Mouse (Mus musculus) left cerebral cortex, adult 2 months (tissue): ENCODE results near the gene Serpini1. TPM values are rescaled to one million over a fixed set of nuclear protein-coding genes. Genes with fewer than 3 reads are reported as not detected.
A peak's percentile ranks its signal among the peaks of the same experiment; 100 is the strongest.

ENCODE experiments used
- DNase-seq, 2 experiments: peaks; one replicate each; pipeline ENCODE4 v3.0.0; 2021 to 2022; ENCODE audit warnings: low spot score in 2 of 2, mixed read lengths in 1 of 2; ENCODE audit errors: extremely low spot score in 1 of 2
- H3K27ac ChIP-seq: fragments of 200-600 bp; 2 replicates; pipeline ENCODE4 v1.8.1; 2022
- H3K4me3 ChIP-seq: fragments of 200-600 bp; 2 replicates; pipeline ENCODE4 v1.8.1; 2022
- CTCF ChIP-seq: fragments of 200-600 bp; IDR thresholded peaks from 2 replicates; pipeline ENCODE4 v1.8.1; 2022; ENCODE audit warnings: antibody characterized with exemption, mild to moderate bottlenecking, moderate library complexity
- intact Hi-C: fragments of 180-260 bp; cut with DNase I; formaldehyde crosslinking; loops from one replicate; pipeline ENCODE4 v1.15.1; 2025
- long read RNA-seq, 2 experiments: library from polyadenylated mRNA; stranded (forward); transcript quantifications; one replicate each; pipeline ENCODE4 v2.0.0; 2021; ENCODE audit warnings: borderline mapping rate in 2 of 2
- total RNA-seq, 2 experiments: library from RNA; stranded (reverse); gene quantifications; 2 replicates each; pipeline ENCODE4 v1.2.3; 2021

The Serpini1 gene
- 100 to 1,000 TPM; 242 to 289 TPM for total RNA-seq
- long read RNA-seq, experiment 1, full-length matches to known transcripts = 350 of 398 reads
- long read RNA-seq, experiment 1, partial matches to known transcripts = 11 of 398 reads
- long read RNA-seq, experiment 1, other reads (novel, unspliced or antisense) = 37 of 398 reads
- long read RNA-seq, experiment 2, full-length matches to known transcripts = 191 of 218 reads
- long read RNA-seq, experiment 2, partial matches to known transcripts = 4 of 218 reads
- long read RNA-seq, experiment 2, other reads (novel, unspliced or antisense) = 23 of 218 reads

DNA sequence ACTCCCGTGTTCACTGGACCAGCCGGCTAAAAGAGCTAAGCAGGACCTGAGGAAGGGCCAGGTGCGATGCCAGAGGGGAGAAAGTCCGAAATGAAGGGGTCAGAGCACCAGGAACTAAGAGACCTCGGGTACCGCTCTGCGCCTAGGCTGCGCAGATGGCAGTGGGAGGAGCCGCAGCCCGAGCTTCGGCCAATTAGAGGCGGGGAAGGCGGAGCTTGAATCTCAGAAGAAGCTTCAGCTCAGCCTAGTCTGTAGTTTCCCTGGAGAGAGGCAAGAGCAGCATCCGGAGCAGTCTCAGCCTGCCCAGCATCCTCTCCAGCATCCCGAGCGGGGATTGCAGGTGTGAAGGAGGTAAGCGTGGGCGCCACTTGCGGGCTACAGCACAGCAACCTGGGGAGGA, at the start of gene Serpini1:
TSS of gene Serpini1 (plus strand) at position 256 of the 400 bp plus-strand sequence.
- Histone ChIP-seq H3K27ac (peak within 1 kb of the TSS; percentile 90), H3K4me3 (peak within 1 kb of the TSS; percentile 95)
- DNase-seq = peak; percentile 89
- TF ChIP-seq CTCF = no peak
- intact Hi-C loops = loop anchor here (2.0 kb wide), 1 partner anchor 164 kb away; no protein-coding TSS in a partner anchor

DNA sequence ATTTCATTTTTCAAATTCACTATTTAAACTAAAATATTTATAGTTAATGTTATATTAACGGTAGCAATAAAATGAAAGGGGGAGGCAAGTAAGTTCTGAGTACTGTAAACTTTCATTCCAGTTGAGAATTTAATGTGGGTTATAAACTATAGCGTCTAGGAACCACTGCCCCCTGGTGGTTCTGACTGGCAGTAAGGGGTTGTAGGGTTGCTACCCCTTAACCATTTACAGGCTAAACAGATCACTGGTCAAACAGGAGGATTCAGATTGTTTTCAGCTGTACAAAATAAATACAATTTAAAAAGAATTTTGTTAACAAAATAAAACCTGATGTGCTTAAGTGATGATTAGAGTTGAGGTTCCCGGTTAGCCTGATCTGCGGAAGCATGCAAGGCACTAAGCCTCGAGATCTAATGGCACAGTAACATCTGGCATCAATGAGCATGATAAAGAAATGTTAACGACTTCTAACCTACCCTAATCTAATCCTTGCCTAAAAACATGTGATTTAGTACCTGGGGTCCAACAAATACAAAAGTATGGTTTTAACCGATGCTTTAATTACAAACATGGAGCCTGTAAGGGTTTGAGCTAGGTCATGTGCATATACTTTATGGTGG, 39.6 kb upstream of the Serpini1 start:
- intact Hi-C loops = loop anchor here (1.0 to 10.0 kb wide), 2 partner anchors 207 to 298 kb away; no protein-coding TSS in a partner anchor
- H3K27ac ChIP-seq = no peak overlapping the region

DNA sequence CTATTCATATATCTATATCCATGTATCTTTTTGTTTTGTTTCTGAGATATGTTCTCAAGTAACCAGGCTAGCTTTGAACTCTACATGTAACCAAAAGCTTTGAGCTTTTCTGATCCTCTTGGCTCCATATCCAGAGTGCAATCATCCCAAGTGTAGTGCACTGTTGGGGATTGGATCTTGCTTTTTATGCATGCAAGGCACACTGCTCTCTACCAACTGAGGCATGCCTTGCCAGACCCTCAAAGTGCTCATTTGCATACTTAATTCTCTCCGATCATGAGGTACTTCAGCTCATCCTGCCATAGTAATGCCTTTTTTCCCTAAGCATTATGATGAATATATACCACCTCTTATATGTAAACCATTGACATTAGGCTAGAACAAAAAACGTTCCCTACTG, 36.0 kb upstream of the Serpini1 start:
- no peak for DNase-seq
- intact Hi-C loops = no loop called here
- Histone ChIP-seq H3K4me3 (no peak overlapping the region), H3K27ac (no peak overlapping the region)
- TF ChIP-seq CTCF = no peak

More for the DNA sequence above, 39.6 kb upstream of the Serpini1 start:
- peak; percentile 81 for TF ChIP-seq CTCF
- DNase-seq = peak; percentile 40 to 57
- H3K4me3 ChIP-seq = no peak overlapping the region

DNA sequence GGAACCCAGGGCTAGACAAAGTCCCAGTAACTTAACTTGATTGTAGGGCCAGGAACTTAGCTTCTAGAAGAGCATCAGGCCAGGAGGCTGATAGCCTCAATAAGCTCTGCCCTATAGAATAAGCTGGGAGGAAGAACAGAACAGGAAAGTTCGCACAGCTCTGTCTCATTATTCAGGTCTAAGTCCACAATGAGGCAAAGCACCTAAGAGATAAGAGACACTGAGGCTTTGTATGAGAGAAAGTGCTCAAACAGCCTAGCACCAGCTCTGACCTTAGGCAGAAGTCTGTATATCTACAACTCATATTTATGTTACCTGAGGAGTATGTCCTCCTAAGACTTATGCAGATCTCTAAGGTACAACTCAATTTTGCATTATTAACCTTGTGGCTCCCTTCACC, 34.8 kb upstream of the Serpini1 start:
- TF ChIP-seq CTCF = no peak
- H3K4me3 ChIP-seq = no peak overlapping the region
- no peak for DNase-seq
- intact Hi-C loops = no loop called here
- H3K27ac ChIP-seq = no peak overlapping the region

DNA sequence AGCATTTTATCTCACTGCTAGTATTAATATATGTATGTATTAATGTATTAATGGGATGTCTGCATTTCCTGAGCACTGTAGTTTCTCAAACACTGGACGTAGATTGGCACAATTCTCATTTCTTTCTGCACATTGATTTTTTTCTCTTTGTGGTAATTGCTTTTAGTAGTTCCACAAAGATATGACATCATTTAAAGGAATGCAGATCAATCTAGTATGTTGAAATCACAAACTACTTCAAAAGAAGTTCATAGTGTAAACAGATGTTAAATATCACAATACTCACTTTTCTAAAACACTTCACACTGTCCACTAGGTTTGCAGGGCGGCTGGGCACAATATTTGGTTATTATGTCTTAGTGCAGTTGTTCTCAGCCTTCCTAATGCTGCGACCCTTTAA, 26.3 kb upstream of the Serpini1 start:
- no peak for DNase-seq
- Histone ChIP-seq H3K4me3 (no peak overlapping the region), H3K27ac (no peak overlapping the region)
- TF ChIP-seq CTCF = no peak
- intact Hi-C loops = no loop called here

DNA sequence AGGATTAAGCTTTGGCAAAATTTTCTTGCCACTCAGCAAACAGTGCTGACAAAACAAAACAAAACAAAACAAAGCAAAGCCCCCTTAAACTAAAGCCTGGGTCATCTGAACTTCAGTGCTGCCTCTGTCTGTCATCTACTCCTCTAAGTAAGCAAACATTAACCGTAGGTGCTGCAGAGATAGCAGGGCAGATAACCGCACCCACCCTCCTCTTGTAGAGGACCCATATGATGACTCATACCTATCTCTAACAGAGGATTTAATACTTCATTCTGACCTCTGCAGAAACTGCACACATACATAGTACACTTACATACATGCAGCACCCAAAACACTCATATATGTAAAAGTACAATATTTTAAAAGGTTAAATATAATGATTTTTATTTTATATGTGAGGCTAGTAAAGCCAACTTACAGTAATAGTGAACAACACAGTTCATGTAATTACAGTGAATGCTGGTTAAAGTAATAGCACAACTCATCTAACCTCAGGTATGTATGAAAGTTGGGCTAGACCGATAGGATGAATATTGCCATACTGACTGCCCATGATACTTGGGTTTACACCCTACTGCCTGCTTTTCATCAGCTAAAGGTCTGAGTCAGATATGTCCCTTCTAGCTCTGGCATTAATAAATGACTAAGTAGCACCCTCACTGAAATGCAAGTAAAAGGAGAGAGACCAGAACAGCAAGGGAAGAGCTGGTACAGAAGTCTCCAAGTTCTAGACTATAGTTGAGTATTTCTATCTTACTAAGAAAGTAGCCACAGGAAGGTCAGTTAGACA, 23.1 kb upstream of the Serpini1 start:
- no peak for TF ChIP-seq CTCF
- DNase-seq = no peak
- Histone ChIP-seq H3K27ac (no peak overlapping the region), H3K4me3 (no peak overlapping the region)
- intact Hi-C loops = no loop called here

DNA sequence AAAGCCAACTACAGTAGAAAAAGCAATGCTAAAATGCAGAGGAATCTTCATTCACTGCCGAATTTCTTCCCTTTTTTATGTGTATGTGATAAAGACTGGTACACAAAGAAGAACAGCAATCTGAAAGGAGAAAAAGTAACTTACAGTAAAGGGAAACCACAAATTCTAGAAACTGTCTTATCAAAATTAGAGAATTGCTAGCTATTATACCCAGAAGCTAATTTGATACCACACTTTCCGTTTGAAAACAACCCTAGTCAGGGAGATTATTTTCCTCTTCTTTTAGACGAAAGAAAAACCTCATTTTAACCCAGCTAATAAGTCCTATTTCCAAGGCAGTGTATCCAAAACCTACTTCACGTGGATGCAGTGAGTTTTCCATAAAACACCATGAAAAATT, 16.1 kb upstream of the Serpini1 start:
- Histone ChIP-seq H3K4me3 (no peak overlapping the region), H3K27ac (no peak overlapping the region)
- TF ChIP-seq CTCF = no peak
- no peak for DNase-seq
- intact Hi-C loops = no loop called here

DNA sequence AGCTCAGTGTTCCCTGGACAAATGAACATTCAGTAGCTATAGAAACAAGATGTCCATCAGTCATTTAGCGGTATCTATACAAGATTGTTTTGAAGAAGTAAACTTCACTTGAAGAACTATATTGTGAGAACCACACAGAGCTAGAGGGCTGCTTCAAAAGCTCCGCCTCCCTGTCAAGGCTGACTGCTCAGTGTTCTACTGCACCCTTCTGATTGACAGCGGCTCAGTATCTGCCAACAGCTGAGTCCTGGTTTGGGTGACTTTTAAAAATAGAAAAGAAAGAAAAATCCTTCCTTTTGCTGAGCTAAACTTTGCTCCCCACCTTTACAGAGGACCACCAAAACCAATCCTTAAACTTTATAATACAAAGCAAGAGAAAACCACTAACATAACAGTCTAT, 14.5 kb upstream of the Serpini1 start:
- no peak for TF ChIP-seq CTCF
- H3K27ac ChIP-seq = no peak overlapping the region
- intact Hi-C loops = no loop called here
- DNase-seq = no peak
- H3K4me3 ChIP-seq = no peak overlapping the region

DNA sequence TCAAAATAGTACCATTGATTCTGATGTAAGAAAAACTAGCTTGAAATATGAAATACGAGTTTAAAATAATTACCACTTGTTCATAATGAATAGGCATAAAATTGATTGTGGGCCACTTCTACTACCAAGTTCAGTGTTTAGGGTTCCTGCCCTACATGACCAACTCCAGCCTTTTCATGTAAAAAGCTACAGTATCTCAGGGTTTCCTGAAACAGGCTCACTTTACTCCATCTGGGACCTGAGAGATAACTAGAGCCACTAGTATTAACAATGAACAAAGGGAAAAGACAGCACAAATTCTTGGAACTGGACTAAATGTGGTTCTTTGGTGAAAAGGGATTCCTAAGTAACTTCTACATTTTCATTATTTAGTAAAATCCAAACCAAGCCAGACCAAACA, 13.1 kb upstream of the Serpini1 start:
- Histone ChIP-seq H3K4me3 (no peak overlapping the region), H3K27ac (no peak overlapping the region)
- no peak for DNase-seq
- intact Hi-C loops = no loop called here
- TF ChIP-seq CTCF = no peak

DNA sequence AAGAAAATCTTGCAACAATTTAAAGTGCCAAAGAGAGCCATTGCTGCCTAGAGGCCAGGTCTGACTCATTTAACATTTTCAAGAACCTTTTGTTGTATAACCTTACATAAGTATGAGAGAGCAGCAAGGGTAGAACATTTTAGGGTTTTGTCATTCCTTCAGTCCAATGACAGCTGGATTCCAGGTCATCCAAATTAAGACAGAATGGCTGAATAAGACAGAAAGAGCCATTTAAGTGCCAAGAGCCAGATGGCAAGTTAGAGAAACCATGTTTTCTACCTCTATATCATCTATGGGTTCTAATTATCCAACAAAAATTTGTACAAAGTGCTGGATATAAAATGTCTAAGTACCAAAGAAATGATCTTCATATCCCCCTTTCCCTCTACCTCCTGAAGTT, 6.1 kb upstream of the Serpini1 start:
- H3K4me3 ChIP-seq = no peak overlapping the region
- TF ChIP-seq CTCF = no peak
- DNase-seq = no peak
- no peak overlapping the region for H3K27ac ChIP-seq
- intact Hi-C loops = no loop called here

DNA sequence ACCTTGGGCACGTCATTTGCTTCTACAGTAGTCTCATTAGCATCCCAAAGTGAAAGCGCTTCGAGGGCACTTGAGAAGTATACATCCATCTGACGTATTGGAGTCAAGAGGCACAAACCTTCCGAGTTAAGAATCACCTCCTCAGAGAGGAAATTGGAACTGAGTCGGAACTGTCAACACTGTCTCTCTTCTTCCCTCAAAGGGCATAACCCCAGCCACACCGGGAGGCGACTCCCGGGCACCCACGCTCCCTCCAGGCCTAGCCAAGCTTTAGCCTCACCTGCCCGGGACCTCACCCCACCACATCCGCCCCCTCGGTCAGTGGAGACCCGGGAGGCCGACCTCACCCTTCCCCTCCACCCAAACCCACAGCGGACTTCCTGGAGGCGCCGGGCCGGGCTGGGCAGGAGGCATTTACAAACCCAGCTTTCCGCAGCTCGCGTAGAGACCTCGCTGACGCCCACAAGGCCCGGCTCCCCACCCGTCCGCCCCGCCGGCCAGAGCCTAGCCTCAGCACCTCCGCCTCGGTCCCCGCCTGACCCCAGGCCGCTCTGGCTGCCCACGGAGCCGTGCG, 1.1 kb upstream of the Serpini1 start:
- Histone ChIP-seq H3K27ac (peak overlapping the region; percentile 90), H3K4me3 (peak overlapping the region; percentile 95)
- intact Hi-C loops = loop anchor here (2.0 kb wide), 1 partner anchor 165 kb away; no protein-coding TSS in a partner anchor
- DNase-seq = no peak
- TF ChIP-seq CTCF = no peak
